ENCODE assay signal across 16 mouse cellular contexts in genomic region chr4:66399066-66399465, GRCm38 (mm10). TPM values are rescaled to one million over a fixed set of nuclear protein-coding genes. Genes with fewer than 3 reads are reported as not detected.
DNase-seq lines count a peak whose midpoint lies in the region; ATAC-seq lines count a peak whose summit lies in the region.
"Had no signal": no experiment of that assay in that cellular context is flagged by ENCODE, and none has a peak within 500 bp of the region (broad histone marks: within the 10 kb centered on the region; RNA-seq: fewer than 3 reads in every experiment).

No protein-coding gene starts in this region.

- 43% methylated on average over 4 of the region's 4 CpGs for WGBS in kidney, embryonic 15.5 days

- peaks cover 17% of the 10 kb centered on the region for H3K4me1 ChIP-seq in kidney, embryonic 15.5 days

- H3K27ac ChIP-seq in kidney, embryonic 15.5 days, result no peak overlapping the region
- H3K27ac ChIP-seq: limb, embryonic 13.5 days; midbrain, embryonic 15.5 days had no signal

- H3K27me3 ChIP-seq in kidney, embryonic 15.5 days, result peaks cover 42% of the 10 kb centered on the region
- H3K27me3 ChIP-seq: midbrain, embryonic 15.5 days had no signal

- peak; percentile 6 for DNase-seq in adrenal gland, adult 2 months
- no peak for DNase-seq in adrenal gland, adult 8-10 months
- peak; percentile 53 for DNase-seq in kidney, postnatal 10 days
- DNase-seq in 3T3-L1 (ENCODE audit: low read depth, low spot score), result peak; percentile 16
- DNase-seq in embryo, embryonic 11 days, result peak; percentile 45
- DNase-seq in thymus, postnatal 36 days, result no peak
- DNase-seq: cerebellum, adult 18-20 months; forebrain, postnatal 0 days; kidney, adult 18-20 months; layer of hippocampus, adult 9-11 months; spleen, adult 18-20 months; thymus, adult 18-20 months had no signal

- no peaks in the 10 kb centered on the region for H3K36me3 ChIP-seq in kidney, embryonic 15.5 days
- H3K36me3 ChIP-seq: limb, embryonic 13.5 days; midbrain, embryonic 15.5 days had no signal

- H3K9ac ChIP-seq in kidney, embryonic 15.5 days, result no peak overlapping the region
- H3K9ac ChIP-seq: forebrain, postnatal 0 days; limb, embryonic 13.5 days; midbrain, embryonic 15.5 days had no signal

- H3K9me3 ChIP-seq in kidney, embryonic 15.5 days (replicated peaks), result no peaks in the 10 kb centered on the region
- H3K9me3 ChIP-seq: limb, embryonic 13.5 days; midbrain, embryonic 15.5 days had no signal

- H3K4me2 ChIP-seq in kidney, embryonic 15.5 days, result no peak overlapping the region
- H3K4me2 ChIP-seq: limb, embryonic 13.5 days; midbrain, embryonic 15.5 days had no signal

- H3K4me3 ChIP-seq in kidney, embryonic 15.5 days (replicated peaks), result no peak overlapping the region
- H3K4me3 ChIP-seq: limb, embryonic 13.5 days; midbrain, embryonic 15.5 days had no signal

- no peak for ATAC-seq in kidney, embryonic 15.5 days (replicated peaks; ENCODE audit: low FRiP score)
- ATAC-seq in monocyte, adult 5-6 weeks (replicated peaks; ENCODE audit: insufficient number of reproducible peaks, low FRiP score, low TSS enrichment, poor library complexity, severe bottlenecking), result no peak
- ATAC-seq: forebrain, postnatal 0 days; midbrain, embryonic 15.5 days had no signal

RNA-seq across cellular contexts. Expression of gene Astn2, which starts 5.3 kb away (rescaled TPM):
- total RNA-seq in adrenal gland, adult 2 months (2021), result 1 to 10 TPM; 1.6 to 1.8 TPM
- polyA plus RNA-seq in adrenal gland, adult 2 months (2012; rRNA removed), result 1.3 and 1.5 TPM in 2 replicates
- total RNA-seq in adrenal gland, adult 8-10 months (2022), result 1 to 10 TPM; 1.4 to 1.9 (median 1.6) TPM
- 0.58 and 0.70 TPM in 2 replicates for polyA plus RNA-seq in kidney, embryonic 15.5 days (2015; fragmentation: Nextera tagmentation; extraction: Ambion mirVana)
- not detected in 3 replicates for total RNA-seq in monocyte, adult 5-6 weeks (2017)

Comparison
In these comparisons a context has a peak if more than half of its experiments do, and no peak if none do; other contexts are left out.
1. DNase-seq: peak in adrenal gland, adult 2 months (single experiment), kidney, postnatal 10 days (single experiment), 3T3-L1 (single experiment) and embryo, embryonic 11 days (single experiment); none in adrenal gland, adult 8-10 months (single experiment) and thymus, postnatal 36 days (0 of 2).